Mouse (Mus musculus): ENCODE measurements around the gene Nln.

DNA sequence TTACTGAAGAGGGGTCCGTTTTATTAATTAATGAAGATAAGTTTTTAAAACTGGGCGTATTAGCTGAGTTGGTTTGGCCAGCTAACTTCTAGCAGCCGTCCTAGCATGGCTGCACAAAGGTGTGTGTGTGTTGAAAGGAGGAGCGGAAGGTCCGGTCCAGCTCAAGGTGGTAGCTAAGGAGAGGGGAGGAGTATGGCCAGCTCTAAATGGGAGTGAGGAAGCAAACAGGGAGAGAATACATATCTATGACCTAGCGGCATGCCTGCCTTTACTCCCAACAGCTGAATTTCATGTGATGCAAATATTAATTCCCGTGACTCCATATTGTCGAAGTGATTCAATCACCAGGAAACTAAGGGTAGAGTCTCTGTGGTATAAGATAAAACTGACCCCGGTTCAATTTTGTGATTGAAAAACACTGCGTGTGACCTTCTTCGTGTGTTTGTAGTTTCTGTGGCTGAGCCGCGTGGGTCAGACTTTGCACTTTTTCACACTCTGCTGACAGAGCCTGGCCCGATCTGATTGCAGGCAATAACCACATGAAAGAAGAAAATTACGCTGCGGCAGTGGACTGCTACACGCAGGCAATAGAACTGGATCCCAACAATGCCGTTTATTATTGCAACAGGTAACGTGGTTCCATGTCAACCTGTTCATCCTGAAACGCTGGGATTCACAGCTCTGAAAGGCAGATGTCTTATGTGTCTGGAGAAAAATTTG, 14.4 kb upstream of the Nln start:
- TF ChIP-seq USF2 (conservative IDR thresholded peaks at IDR 0.05; ENCODE audit: low read depth, low read length) (no peak), POLR2A (IDR thresholded peaks at IDR 0.05; ENCODE audit: low read depth, low read length) (no peak), CTCF (conservative IDR thresholded peaks at IDR 0.05 in 1 of 2, IDR thresholded peaks at IDR 0.05 in 1 of 2; ENCODE audit: low read depth in 2 of 2, low read length in 2 of 2) (no peak), SMC3 (IDR thresholded peaks at IDR 0.05; ENCODE audit: low read depth, low read length) (no peak), MAX (IDR thresholded peaks at IDR 0.05; ENCODE audit: low read length) (no peak), E2F4 (IDR thresholded peaks at IDR 0.05; ENCODE audit: insufficient replicate concordance, low read depth, low read length) (no peak), MEF2A (IDR thresholded peaks at IDR 0.05; ENCODE audit: borderline replicate concordance, low read depth, low read length) (no peak), USF1 (IDR thresholded peaks at IDR 0.05; ENCODE audit: low read depth, low read length) (no peak)

All from CH12.LX (cell line).